Mouse (Mus musculus) midbrain, postnatal 0 days (tissue): ENCODE data around the gene Jph4. TPM values are rescaled to one million over a fixed set of nuclear protein-coding genes. Genes with fewer than 3 reads are reported as not detected.
A peak's percentile ranks its signal among the peaks of the same experiment; 100 is the strongest.

Experiments
- ATAC-seq: fragments of 200-750 bp; cut with Nextera tagmentation; 2 replicates; pipeline ENCODE4 v1.8.0; 2017; ENCODE audit warnings: moderate number of reproducible peaks, mild to moderate bottlenecking, moderate TSS enrichment, moderate library complexity; ENCODE audit not compliant: low FRiP score
- DNase-seq: peaks from one replicate; pipeline ENCODE4 v3.0.0-alpha.2; 2015; ENCODE audit warnings: low spot score
- H3K27ac ChIP-seq: fragments of 300-500 bp; sonication (generic); 2 replicates; pipeline ENCODE4 v1.5.1; 2014; ENCODE audit warnings: low read depth, mild to moderate bottlenecking, low read length, mixed read lengths
- H3K27me3 ChIP-seq: fragments of 300-500 bp; sonication (generic); 2 replicates; pipeline ENCODE4 v1.6.1; 2014; ENCODE audit warnings: low read length, control low read depth, mixed read lengths; ENCODE audit not compliant: insufficient read depth
- H3K36me3 ChIP-seq: fragments of 300-500 bp; sonication (generic); 2 replicates; pipeline ENCODE4 v1.6.1; 2014; ENCODE audit warnings: low read length, control low read depth, mixed read lengths; ENCODE audit not compliant: insufficient read depth
- H3K4me1 ChIP-seq: fragments of 300-500 bp; sonication (generic); 2 replicates; pipeline ENCODE4 v1.6.1; 2014; ENCODE audit warnings: mild to moderate bottlenecking, control low read depth, antibody characterized with exemption, low read length, mixed read lengths; ENCODE audit not compliant: insufficient read depth
- H3K4me2 ChIP-seq: fragments of 300-500 bp; sonication (generic); 2 replicates; pipeline ENCODE4 v1.6.1; 2014; ENCODE audit warnings: low read depth, mild to moderate bottlenecking, low read length, mixed read lengths; ENCODE audit not compliant: poor library complexity, severe bottlenecking
- H3K4me3 ChIP-seq: fragments of 300-500 bp; sonication (generic); 2 replicates; pipeline ENCODE4 v1.5.1; 2014; ENCODE audit warnings: low read depth, mild to moderate bottlenecking, low read length, moderate library complexity
- H3K9ac ChIP-seq: fragments of 300-500 bp; sonication (generic); replicated peaks from 2 replicates; pipeline ENCODE4 v1.6.1; 2014; ENCODE audit warnings: mild to moderate bottlenecking, low read length, moderate library complexity, mixed read lengths; ENCODE audit not compliant: poor library complexity, severe bottlenecking
- H3K9me3 ChIP-seq: fragments of 300-500 bp; sonication (generic); 2 replicates; pipeline ENCODE4 v1.6.1; 2016; ENCODE audit warnings: low read length, control low read depth
- CTCF ChIP-seq: IDR thresholded peaks from 2 replicates; pipeline ENCODE4 v1.5.1; 2016; ENCODE audit warnings: antibody characterized with exemption, mild to moderate bottlenecking
- WGBS: fragments of 180-500 bp; shearing (Covaris S2); extraction: QIAGEN DNeasy Blood & Tissue Kit; methylation state at CpG from one replicate; pipeline ENCODE4 v1.1.7; 2014; 5-methylcytosine and 5-hydroxymethylcytosine counted together
- polyA plus RNA-seq: library from polyadenylated mRNA; unstranded; fragments of >200 nt; fragmentation: Nextera tagmentation; extraction: Ambion mirVana; gene quantifications from 2 replicates; pipeline ENCODE4 v1.2.1, GENCODE M21; 2015
- total RNA-seq: library from RNA; depleted of rRNA; stranded (reverse); fragments of >200 nt; gene quantifications from 2 replicates; pipeline ENCODE4 v1.2.3, GENCODE M21; 2014

Gene Jph4
- total and polyA plus RNA-seq, 2 experiments from 2014 or later: 45.1 to 182 TPM

DNA sequence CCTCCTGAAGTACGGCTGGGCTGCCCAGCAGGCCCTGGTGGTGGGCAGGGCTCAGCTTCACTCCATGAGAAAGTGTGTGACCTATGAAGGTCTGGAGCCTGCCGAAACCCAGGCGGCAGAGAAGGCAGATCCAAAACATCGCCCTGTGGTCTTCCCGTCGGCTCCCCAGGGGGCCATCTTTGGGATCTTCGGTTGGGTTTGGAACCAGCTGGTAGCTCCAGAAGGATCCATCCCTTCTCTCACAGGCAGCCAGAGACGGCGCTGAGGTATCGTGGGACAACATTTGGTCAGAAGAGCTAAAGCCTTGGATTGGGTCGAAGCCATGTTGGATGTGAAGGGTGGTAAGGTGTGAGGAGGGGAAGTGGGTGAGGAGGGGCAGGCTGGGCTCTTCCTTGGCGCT lies 42.3 kb downstream of the Jph4 start:
- no peak for TF ChIP-seq CTCF
- Histone ChIP-seq H3K36me3 (peaks cover 40% of the 10 kb centered on the region), H3K4me3 (no peak overlapping the region), H3K4me1 (peaks cover 11% of the 10 kb centered on the region; the same call in 1 of the 2 replicates), H3K9ac (no peak overlapping the region), H3K9me3 (no peaks in the 10 kb centered on the region), H3K4me2 (no peak overlapping the region), H3K27ac (no peak overlapping the region), H3K27me3 (no peaks in the 10 kb centered on the region)
- no peak for ATAC-seq
- DNase-seq: no peak
- 95% methylated on average over 12 of the region's 12 CpGs for WGBS

DNA sequence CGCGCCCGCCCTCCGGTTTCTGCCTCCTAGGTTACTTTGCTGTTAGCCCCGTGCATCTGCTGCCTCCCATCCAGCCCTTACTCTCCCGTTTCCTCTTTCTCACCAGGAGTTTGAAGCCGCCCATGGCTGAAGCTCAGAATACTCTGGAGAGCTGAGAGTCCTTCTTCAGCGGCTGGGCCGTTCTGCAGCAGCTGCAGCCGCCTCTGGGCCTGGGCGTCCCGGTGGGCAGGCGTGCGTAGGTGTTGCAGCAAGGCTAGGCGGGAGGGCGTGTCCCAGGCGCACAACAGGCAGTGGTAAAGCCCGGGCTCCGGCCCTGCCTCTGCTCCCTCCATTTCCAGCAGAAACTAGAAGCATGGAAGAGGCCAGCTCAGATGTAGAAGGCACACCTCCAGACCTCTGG lies 45.0 kb downstream of the Jph4 start:
- 38% methylated on average over 19 of the region's 19 CpGs for WGBS
- Histone ChIP-seq H3K4me2 (no peak overlapping the region), H3K9ac (0 out of 2 replicates have a peak overlapping the region, but pooled peaks have one; percentile 19), H3K4me3 (no peak overlapping the region), H3K36me3 (peaks cover 55% of the 10 kb centered on the region), H3K27ac (no peak overlapping the region), H3K4me1 (no peaks in the 10 kb centered on the region), H3K27me3 (no peaks in the 10 kb centered on the region), H3K9me3 (no peaks in the 10 kb centered on the region)
- ATAC-seq: no peak
- no peak for DNase-seq
- no peak for TF ChIP-seq CTCF

DNA sequence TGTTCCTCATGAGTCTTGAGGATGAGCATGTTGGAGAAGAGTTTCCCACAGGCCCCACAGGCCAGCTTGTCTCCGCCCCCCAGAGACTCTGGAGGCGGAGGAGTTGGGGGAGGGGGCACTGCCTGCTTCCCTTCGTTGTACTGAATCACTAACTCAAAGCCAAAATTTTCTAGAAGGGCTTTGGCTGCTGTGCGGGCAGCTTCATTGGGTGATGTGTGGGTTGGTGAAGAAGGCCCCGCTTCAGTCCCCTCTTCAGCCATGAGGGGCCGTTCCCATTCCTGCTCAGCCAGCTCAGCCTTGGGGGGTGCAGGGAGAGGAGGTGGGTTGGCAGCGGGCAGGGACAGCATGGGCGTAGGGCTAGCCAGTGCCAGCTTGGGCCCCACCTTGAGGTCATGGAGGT lies 50.7 kb downstream of the Jph4 start:
- DNase-seq (no peak), ATAC-seq (no peak)
- Histone ChIP-seq H3K4me1 (no peaks in the 10 kb centered on the region; the same call in 1 of the 2 replicates), H3K36me3 (peaks cover 65% of the 10 kb centered on the region), H3K4me3 (no peak overlapping the region), H3K27ac (no peak overlapping the region), H3K4me2 (no peak overlapping the region), H3K9me3 (no peaks in the 10 kb centered on the region), H3K9ac (no peak overlapping the region), H3K27me3 (no peaks in the 10 kb centered on the region)
- TF ChIP-seq CTCF: no peak
- 93% methylated on average over 8 of the region's 8 CpGs for WGBS

DNA sequence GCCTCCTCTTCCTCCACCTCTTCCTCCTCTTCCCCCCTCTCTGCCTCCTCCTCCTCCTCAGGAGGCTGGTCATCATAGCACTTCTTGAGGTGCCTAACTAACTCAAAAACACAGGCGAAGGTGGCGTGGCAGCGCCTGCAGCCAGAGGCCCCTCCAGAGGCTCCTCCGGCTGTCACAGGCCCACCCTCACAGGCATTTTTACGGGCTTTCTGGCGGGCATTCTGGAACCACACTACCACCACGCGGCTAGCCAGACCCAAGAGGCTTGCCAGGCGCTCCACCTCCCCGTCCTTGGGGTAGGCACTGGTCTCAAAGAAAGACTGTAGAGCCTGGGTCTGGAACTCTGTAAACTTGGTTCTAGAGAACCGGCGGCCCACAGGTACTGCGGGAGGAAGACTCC lies 51.3 kb downstream of the Jph4 start:
- no peak for TF ChIP-seq CTCF
- WGBS: 88% methylated on average over 13 of the region's 13 CpGs
- no peak overlapping the region for H3K4me2 ChIP-seq
- H3K4me1 ChIP-seq: no peaks in the 10 kb centered on the region; the same call in 1 of the 2 replicates
- H3K27me3 ChIP-seq: no peaks in the 10 kb centered on the region
- no peak overlapping the region for H3K9ac ChIP-seq
- 0 out of 2 replicates have a peak overlapping the region, but pooled peaks have one; percentile 18 for H3K27ac ChIP-seq
- no peaks in the 10 kb centered on the region for H3K9me3 ChIP-seq
- H3K36me3 ChIP-seq: peaks cover 64% of the 10 kb centered on the region
- no peak for ATAC-seq
- H3K4me3 ChIP-seq: no peak overlapping the region
- DNase-seq: no peak

DNA sequence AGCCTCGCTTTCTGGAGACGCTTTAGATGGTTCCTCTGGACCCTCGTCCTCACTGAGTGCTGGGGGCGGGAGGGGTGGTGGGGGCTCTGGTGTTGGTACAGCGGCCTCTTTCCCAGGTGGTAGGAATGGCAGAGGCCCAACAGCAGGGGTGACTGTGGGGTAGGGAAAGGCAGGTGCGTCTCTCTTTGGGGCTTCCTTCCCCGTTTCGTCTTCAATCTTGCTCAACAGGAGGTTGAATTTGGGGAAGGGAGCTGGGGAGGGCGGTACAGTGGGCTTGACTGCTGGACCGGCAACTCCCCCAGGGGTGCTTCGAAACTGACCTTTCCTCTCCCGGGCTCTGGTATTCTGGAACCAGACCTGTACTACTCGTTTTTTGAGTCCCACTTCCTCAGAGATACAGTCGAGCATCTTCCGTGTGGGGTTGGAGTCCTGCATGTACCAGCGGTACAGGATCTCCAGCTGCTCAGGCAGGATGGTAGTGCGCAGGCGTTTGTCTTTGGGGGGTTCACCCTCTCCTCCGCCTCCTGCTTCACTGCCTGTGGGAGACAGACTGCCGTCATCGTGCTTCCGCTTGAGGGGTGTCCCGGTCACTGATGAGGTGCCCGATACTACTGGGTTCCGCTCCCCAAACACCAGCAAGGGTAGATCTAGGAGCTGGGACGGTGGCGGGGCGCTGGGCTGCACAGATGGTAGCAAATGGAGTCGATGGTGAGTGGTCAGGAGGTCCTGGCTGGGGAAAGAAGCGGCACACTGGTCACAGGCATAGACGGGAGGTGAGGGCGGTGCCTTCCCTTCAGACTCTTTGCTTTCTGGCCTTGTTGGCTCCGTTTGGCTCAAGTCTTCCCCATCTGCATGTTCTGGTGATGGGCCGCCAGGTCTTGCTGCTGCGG lies 52.0 kb downstream of the Jph4 start:
- no peak for ATAC-seq
- H3K4me1 ChIP-seq: no peaks in the 10 kb centered on the region; the same call in 1 of the 2 replicates
- H3K36me3 ChIP-seq: peaks cover 57% of the 10 kb centered on the region
- DNase-seq: no peak
- TF ChIP-seq CTCF: no peak
- no peak overlapping the region for H3K9ac ChIP-seq
- no peak overlapping the region for H3K27ac ChIP-seq
- WGBS: 87% methylated on average over 35 of the region's 35 CpGs
- H3K4me3 ChIP-seq: no peak overlapping the region
- no peaks in the 10 kb centered on the region for H3K27me3 ChIP-seq
- no peak overlapping the region for H3K4me2 ChIP-seq
- no peaks in the 10 kb centered on the region for H3K9me3 ChIP-seq
